Mouse (Mus musculus) liver, embryonic 14.5 days (tissue): ENCODE results near the gene Wnt3a.

Source experiments
- CTCF ChIP-seq: IDR thresholded peaks from 2 replicates; pipeline ENCODE4 v1.5.1; 2016; ENCODE audit warnings: antibody characterized with exemption, low read depth, control low read depth
- EP300 ChIP-seq: IDR thresholded peaks from 2 replicates; pipeline ENCODE4 v1.6.1; 2016; ENCODE audit warnings: antibody characterized with exemption, low read depth

DNA sequence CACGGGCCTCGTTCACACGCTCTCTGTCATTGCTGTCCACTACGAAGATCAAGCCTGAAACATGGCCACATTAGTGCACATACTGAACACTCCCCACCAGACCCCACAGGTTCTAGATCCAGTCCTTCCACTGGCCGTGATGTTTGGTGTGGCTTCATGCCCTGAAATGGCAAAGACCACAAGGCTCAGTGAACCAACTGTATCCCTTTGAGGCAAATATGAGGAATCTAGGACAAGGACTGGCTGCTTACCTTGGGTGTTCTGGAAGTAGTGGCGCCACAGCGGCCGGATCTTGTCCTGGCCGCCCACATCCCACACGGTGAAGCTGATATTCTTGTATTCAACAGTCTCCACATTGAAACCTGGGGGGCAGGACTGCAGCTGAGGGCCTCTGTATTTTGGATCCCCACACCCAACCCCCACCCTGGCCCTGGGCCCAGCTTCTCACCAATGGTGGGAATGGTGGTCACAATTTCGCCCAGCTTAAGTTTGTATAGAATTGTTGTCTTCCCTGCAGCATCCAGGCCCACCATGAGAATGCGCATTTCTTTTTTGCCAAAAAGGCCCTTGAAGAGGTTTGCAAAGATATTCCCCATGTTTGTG lies 77.6 kb downstream of the Wnt3a start:
- TF ChIP-seq CTCF, result no peak
- TF ChIP-seq EP300, result no peak
